Mouse (Mus musculus) small intestine, adult 2 months (tissue): ENCODE measurements around the gene Syde1.

Source experiments
- CTCF ChIP-seq: fragments of 200-500 bp; IDR thresholded peaks from 2 replicates; pipeline ENCODE4 v1.5.1; 2012; ENCODE audit warnings: low read depth, mild to moderate bottlenecking, control low read depth, inconsistent platforms, low read length, moderate library complexity, mixed read lengths; ENCODE audit not compliant: insufficient replicate concordance, insufficient read length; ENCODE audit errors: extremely low read depth
- POLR2A ChIP-seq: fragments of 200-500 bp; IDR thresholded peaks from 2 replicates; pipeline ENCODE4 v1.6.1; 2012; ENCODE audit warnings: low read depth, mild to moderate bottlenecking, control low read depth, inconsistent platforms, low read length, moderate library complexity

GRCm38 (mm10) chr10:78570416-78570815 is 21.3 kb downstream of the Syde1 start:
- TF ChIP-seq POLR2A (no peak), CTCF (no peak)
